Mouse (Mus musculus) kidney, adult 2 months (tissue): ENCODE measurements around the gene Rai14.

ENCODE experiments used
- CTCF ChIP-seq: fragments of 200-500 bp; conservative IDR thresholded peaks from 2 replicates; pipeline ENCODE4 v1.5.1; 2011; ENCODE audit warnings: low read depth, mild to moderate bottlenecking, control low read depth, low read length, moderate library complexity, mixed read lengths; ENCODE audit not compliant: insufficient read depth, insufficient read length
- POLR2A ChIP-seq: fragments of 200-500 bp; IDR thresholded peaks from one replicate; pipeline ENCODE4 v1.6.1; 2011; ENCODE audit warnings: low read depth, low read length, control low read depth

DNA sequence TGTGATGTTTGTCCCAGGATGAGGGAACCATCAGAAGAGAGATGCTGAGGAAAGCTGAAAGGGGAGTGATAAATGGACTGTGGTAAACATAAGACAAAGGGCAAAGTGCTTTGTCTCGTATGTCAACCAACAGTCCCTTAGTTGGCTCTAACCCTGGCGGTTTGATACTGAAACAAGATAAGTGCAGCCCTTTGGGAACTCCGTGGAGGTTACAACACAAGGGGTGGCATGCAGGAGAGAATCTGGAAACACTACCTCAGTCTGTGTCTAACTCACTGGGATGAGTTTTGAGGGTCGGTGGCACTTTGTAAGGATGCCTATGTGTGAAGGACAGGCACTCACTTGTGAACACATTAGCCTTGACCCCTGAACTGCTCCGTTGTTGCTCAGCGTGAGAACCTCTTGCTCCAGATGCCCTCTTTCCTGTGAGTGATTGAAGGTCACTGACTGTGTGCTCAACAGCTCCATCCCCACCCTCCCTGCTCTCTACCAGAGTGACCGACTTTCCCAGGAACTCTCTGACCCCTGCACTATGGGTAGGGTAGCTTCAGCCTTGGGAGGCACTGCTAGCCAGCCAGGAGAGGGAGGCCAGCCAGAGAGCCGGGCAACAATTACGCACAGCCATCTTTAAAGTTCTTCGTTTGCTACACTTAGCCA lies 90.7 kb downstream of the Rai14 start:
- no peak; the same call in 1 of the 2 replicates for TF ChIP-seq CTCF
- no peak for TF ChIP-seq POLR2A
